Mouse (Mus musculus) lung, postnatal 0 days (tissue): ENCODE data around the gene Lrp3.

Source experiments
- CTCF ChIP-seq: IDR thresholded peaks from 2 replicates; pipeline ENCODE4 v1.5.1; 2016; ENCODE audit warnings: antibody characterized with exemption, mild to moderate bottlenecking
- EP300 ChIP-seq: IDR thresholded peaks from 2 replicates; pipeline ENCODE4 v1.6.1; 2016; ENCODE audit warnings: antibody characterized with exemption, mild to moderate bottlenecking, control low read depth

DNA sequence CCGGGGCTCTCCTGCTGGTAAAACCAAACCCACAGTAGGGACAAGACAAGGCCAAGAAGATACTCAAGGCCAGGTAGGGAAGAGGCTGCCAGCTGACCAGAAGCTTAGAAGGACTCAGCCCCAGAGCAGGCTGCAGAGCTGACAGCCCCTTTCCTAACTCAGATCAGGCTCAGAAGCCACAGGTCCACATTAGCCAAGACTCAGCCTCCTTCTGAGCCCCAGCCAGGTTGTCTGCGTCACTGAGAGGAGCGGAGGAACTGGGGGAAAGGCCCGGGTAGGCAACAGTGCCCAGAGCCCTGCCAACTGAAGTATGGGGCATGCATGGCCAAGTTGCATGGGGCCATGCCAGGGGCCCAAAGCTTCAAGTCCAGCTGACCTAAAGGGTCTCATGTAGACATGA lies 42.8 kb downstream of the Lrp3 start:
- no peak for TF ChIP-seq CTCF
- TF ChIP-seq EP300, result no peak
